Mouse (Mus musculus) hindbrain, embryonic 15.5 days (tissue): ENCODE data around the gene Psmd4. TPM values are rescaled to one million over a fixed set of nuclear protein-coding genes. Genes with fewer than 3 reads are reported as not detected.
"Not testable (repeated sequence)": the region's sequence is repeated elsewhere in the genome, so short reads cannot be mapped to it uniquely, and the experiment has no call there.

Source experiments
- ATAC-seq: fragments of 200-750 bp; cut with Nextera tagmentation; 2 replicates; pipeline ENCODE4 v1.8.0; 2017; ENCODE audit warnings: low read depth, moderate number of reproducible peaks, moderate TSS enrichment; ENCODE audit not compliant: low FRiP score
- H3K27ac ChIP-seq: fragments of 300-500 bp; sonication (generic); replicated peaks from 2 replicates; pipeline ENCODE4 v1.5.1; 2015; ENCODE audit warnings: mild to moderate bottlenecking, inconsistent platforms
- H3K27me3 ChIP-seq: fragments of 300-500 bp; sonication (generic); 2 replicates; pipeline ENCODE4 v1.6.1; 2015; ENCODE audit warnings: control low read depth, inconsistent platforms
- H3K36me3 ChIP-seq: fragments of 300-500 bp; sonication (generic); 2 replicates; pipeline ENCODE4 v1.6.1; 2015; ENCODE audit warnings: control low read depth, inconsistent platforms
- H3K4me1 ChIP-seq: fragments of 300-500 bp; sonication (generic); replicated peaks from 2 replicates; pipeline ENCODE4 v1.6.1; 2015; ENCODE audit warnings: control low read depth, inconsistent platforms
- H3K4me2 ChIP-seq: fragments of 300-500 bp; sonication (generic); 2 replicates; pipeline ENCODE4 v1.6.1; 2015; ENCODE audit warnings: moderate library complexity, mild to moderate bottlenecking, inconsistent platforms
- H3K4me3 ChIP-seq: fragments of 300-500 bp; sonication (generic); 2 replicates; pipeline ENCODE4 v1.5.1; 2015; ENCODE audit warnings: mild to moderate bottlenecking, inconsistent platforms
- H3K9ac ChIP-seq: fragments of 300-500 bp; sonication (generic); 2 replicates; pipeline ENCODE4 v1.6.1; 2015; ENCODE audit warnings: inconsistent platforms
- H3K9me3 ChIP-seq: fragments of 300-500 bp; sonication (generic); 2 replicates; pipeline ENCODE4 v1.6.1; 2016; ENCODE audit warnings: control low read depth, inconsistent platforms
- WGBS: fragments of 180-500 bp; shearing (Covaris S2); methylation state at CpG from one replicate; pipeline ENCODE4 v1.1.7; 2015; 5-methylcytosine and 5-hydroxymethylcytosine counted together
- polyA plus RNA-seq: library from polyadenylated mRNA; unstranded; fragments of >200 nt; fragmentation: Nextera tagmentation; extraction: Ambion mirVana; gene quantifications from 2 replicates; pipeline ENCODE4 v1.2.1, GENCODE M21; 2015

The Psmd4 gene
- polyA plus RNA-seq, 1 experiment from 2014 or later: 276 TPM

DNA sequence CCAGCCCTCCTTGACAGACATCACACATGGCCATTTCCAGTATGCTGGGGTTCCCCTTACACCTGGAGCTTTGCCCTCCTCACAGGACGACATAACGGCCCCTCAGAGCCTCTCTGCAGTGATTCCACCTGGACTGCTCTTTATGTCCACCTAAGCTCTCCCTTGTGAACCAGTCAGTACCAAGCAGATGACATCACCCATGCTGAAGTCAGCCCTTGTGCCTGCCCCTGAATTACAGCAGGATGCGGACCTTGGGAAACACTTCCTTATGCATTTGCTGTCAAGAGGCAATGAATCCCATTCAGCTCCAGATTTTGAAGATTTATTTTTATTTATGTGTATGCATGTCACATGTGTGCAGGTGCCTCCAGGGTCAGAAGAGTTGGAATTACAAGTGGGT lies 5.5 kb upstream of the Psmd4 start:
- no peak overlapping the region for H3K4me3 ChIP-seq
- H3K36me3 ChIP-seq: no peaks in the 10 kb centered on the region
- no peak for ATAC-seq
- no peaks in the 10 kb centered on the region for H3K9me3 ChIP-seq
- H3K27ac ChIP-seq: no peak overlapping the region
- no peak overlapping the region for H3K9ac ChIP-seq
- no peak overlapping the region for H3K4me2 ChIP-seq
- H3K27me3 ChIP-seq: 0 out of 2 replicates have a peak, but pooled peaks cover 2% of the 10 kb centered on the region
- 0 out of 2 replicates have a peak, but pooled peaks cover under 1% of the 10 kb centered on the region for H3K4me1 ChIP-seq
- WGBS: 78% methylated on average over 3 of the region's 3 CpGs

DNA sequence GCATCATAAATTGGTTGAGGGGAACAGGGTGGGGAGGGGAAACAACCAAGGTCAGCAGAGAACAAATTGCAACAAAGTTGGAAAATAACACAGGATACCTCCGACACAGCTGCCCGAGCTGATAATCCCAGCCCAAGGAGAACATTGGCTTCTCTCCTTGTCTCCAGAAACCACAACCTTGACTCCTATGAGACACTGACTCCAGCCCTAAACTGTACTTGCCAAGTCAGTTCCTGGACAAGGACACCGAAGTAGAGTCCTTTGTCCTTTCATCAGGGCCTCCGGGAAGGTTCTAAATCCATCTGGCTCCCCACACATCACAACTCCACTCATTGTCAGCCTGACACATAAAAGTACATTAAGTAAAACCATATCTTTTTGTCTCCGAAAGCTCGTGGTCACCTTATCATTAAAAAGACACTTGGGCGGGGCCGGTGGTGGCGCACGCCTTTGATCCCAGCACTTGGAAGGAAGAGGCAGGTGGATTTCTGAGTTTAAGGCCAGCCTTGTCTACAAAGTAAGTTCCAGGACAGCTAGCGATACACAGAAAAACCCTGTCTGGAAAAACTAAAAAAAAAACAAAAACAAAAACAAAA lies 4.1 kb upstream of the Psmd4 start:
- no peak overlapping the region for H3K27ac ChIP-seq
- no peak for ATAC-seq
- WGBS: 91% methylated on average over 11 of the region's 11 CpGs
- peaks cover 6% of the 10 kb centered on the region for H3K4me1 ChIP-seq
- no peak overlapping the region for H3K4me2 ChIP-seq
- 0 out of 2 replicates have a peak, but pooled peaks cover 2% of the 10 kb centered on the region for H3K27me3 ChIP-seq
- H3K36me3 ChIP-seq: no peaks in the 10 kb centered on the region
- H3K4me3 ChIP-seq: no peak overlapping the region
- H3K9ac ChIP-seq: no peak overlapping the region
- no peaks in the 10 kb centered on the region for H3K9me3 ChIP-seq

DNA sequence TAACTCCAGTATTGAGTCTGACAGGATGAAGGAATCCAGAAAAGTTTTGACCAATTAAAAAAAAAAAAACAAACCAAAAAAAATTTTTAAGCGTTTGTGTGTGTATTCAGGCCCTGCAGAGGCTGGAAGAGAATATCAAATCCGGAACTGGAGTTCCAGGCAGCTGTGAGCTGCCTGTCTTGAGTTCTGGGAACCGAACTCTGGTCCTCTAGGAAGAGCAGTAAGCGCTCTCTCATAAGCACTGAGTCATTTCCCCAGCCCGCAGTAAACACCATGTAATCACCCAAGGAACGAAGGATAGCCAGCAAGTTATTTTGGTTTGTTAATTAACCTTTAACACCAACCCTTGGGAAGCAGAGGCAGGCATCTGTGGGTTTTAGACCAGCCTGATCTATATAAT lies 837 bp upstream of the Psmd4 start:
- Histone ChIP-seq H3K4me2 (no peak overlapping the region), H3K4me3 (no peak overlapping the region), H3K27me3 (no peaks in the 10 kb centered on the region), H3K4me1 (peaks cover 19% of the 10 kb centered on the region), H3K9ac (no peak overlapping the region), H3K9me3 (no peaks in the 10 kb centered on the region), H3K36me3 (peaks cover 9% of the 10 kb centered on the region), H3K27ac (no peak overlapping the region)
- 79% methylated on average over 6 of the region's 6 CpGs for WGBS
- no peak for ATAC-seq

DNA sequence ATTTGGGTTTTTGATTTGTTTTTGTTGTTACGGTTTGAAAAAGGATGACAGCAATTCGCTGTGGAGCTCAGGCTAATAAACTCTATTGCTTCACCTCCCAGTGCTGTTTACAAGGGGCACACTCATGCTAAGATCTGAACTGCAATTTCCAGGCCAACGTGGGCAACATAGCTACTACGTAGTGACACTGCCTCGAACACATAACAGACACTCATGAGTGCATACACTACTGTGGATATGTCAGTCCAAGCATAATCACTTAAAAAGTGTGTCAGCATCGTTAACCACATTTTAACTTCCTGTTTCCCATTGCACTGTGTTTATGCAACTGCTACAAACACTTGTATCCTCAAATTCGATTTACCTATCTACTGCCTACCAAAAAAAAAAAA lies 420 bp upstream of the Psmd4 start:
- H3K4me3 ChIP-seq: peak overlapping the region; percentile 92
- WGBS: 32% methylated on average over 7 of the region's 7 CpGs

DNA sequence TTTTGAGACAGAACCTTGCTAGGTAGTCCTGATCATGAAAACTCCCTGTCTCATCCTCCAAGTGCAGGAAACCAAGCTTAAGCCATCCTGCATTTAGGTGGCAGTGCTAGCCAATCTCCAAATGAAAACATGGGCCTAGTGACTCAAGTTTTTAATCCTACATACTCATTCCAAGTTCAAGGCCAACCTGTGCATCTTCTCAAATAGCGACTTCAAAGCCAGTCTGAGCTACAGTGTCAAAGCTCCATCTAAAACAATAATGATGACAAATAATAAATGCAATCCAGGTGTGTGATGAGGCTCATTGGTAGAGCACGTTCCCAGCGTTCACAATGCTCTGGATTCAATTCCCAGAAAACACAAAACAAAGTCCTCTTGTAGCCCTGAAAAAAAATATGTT lies 789 bp downstream of the Psmd4 start:
- peaks cover 19% of the 10 kb centered on the region for H3K4me1 ChIP-seq
- H3K9me3 ChIP-seq: no peaks in the 10 kb centered on the region
- H3K4me2 ChIP-seq: peak overlapping the region; percentile 60
- peaks cover 10% of the 10 kb centered on the region for H3K36me3 ChIP-seq
- H3K9ac ChIP-seq: peak overlapping the region; percentile 91
- no peaks in the 10 kb centered on the region for H3K27me3 ChIP-seq
- H3K27ac ChIP-seq: no peak overlapping the region; the same call in 1 of the 2 replicates
- 12% methylated on average over 3 of the region's 3 CpGs for WGBS
- peak overlapping the region; percentile 92 for H3K4me3 ChIP-seq
- ATAC-seq: no peak

More for the DNA sequence above, 420 bp upstream of the Psmd4 start:
- Histone ChIP-seq H3K9me3 (no peaks in the 10 kb centered on the region), H3K4me2 (peak overlapping the region; percentile 60), H3K27me3 (no peaks in the 10 kb centered on the region), H3K36me3 (peaks cover 9% of the 10 kb centered on the region), H3K9ac (peak overlapping the region; percentile 15), H3K27ac (peak overlapping the region; percentile 66), H3K4me1 (peaks cover 19% of the 10 kb centered on the region)
- ATAC-seq: peak; percentile 63

DNA sequence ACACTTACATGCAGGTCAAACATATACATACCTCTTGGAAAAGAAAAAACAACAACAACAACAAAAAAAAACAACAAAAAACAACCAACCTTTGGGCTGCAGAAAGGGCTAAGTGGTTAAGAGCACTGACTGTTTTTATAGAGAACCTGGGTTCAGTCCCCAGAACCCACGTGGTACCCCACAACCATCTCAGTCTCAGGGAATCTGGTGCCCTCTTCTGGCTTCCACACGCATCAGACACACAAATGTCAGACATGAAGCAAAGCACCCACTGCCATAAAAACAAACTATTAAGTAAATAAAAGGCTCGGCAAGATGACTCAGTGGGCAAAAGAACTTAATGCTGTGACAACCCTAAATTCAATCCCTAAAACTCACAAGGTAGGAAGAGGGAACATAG lies 12.5 kb downstream of the Psmd4 start:
- H3K9ac ChIP-seq: no peak overlapping the region
- H3K4me2 ChIP-seq: no peak overlapping the region
- H3K4me3 ChIP-seq: no peak overlapping the region
- peaks cover 50% of the 10 kb centered on the region for H3K36me3 ChIP-seq
- no peak for ATAC-seq
- H3K9me3 ChIP-seq: no peaks in the 10 kb centered on the region
- no peak overlapping the region for H3K27ac ChIP-seq
- H3K4me1 ChIP-seq: 0 out of 2 replicates have a peak, but pooled peaks cover under 1% of the 10 kb centered on the region
- WGBS: 76% methylated on average over 3 of the region's 3 CpGs
- H3K27me3 ChIP-seq: no peaks in the 10 kb centered on the region

DNA sequence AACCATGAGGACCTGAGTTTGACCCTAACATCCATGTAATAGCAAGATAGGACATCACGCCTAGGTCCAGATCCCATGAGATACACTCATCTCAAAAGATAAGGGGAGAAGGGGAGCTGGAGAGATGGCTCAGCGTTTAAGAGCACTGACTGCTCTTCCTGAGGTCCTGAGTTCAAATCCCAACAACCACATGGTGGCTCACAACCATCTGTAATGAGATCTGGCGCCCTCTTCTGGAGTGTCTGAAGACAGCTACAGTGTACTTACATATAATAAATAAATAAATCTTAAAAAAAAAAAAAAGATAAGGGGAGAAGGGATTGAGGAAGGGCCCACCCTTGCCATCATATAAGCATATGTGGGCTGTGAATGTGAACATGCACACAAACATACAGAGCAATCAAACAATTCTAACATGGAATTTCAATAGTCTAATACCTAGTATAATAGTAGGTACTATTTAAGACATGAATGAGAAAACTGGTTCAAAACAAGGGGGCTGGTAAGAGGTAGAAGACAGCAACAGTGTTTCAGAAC lies 13.1 kb downstream of the Psmd4 start:
- not testable (repeated sequence) for H3K4me3 ChIP-seq, H3K4me1 ChIP-seq, H3K9ac ChIP-seq, H3K27me3 ChIP-seq, H3K4me2 ChIP-seq, H3K27ac ChIP-seq, H3K9me3 ChIP-seq, ATAC-seq
- WGBS: 82% methylated on average over 3 of the region's 3 CpGs
- peaks cover 44% of the 10 kb centered on the region for H3K36me3 ChIP-seq

DNA sequence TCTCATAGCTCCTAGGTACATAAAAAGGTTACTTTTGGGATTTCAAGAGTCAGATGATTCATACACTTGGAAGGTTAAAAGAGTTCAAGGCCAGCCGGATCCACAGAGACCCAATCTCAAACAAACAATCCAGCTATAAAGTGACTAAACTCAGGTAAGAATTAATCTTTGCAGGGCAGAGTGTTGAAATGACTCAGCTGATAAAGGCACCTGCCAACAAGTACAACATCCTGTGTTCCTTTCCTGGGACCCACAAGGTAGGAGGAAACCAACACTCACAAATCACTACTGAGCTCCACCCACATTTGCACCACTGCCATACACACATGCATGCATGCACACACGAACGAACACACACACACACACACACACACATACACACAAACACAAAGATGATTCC lies 13.8 kb downstream of the Psmd4 start:
- peaks cover 8% of the 10 kb centered on the region; the same call in 1 of the 2 replicates for H3K4me1 ChIP-seq
- H3K36me3 ChIP-seq: peaks cover 37% of the 10 kb centered on the region
- no peaks in the 10 kb centered on the region for H3K9me3 ChIP-seq
- no peak for ATAC-seq
- no peak overlapping the region for H3K4me3 ChIP-seq
- no peak overlapping the region for H3K4me2 ChIP-seq
- H3K27me3 ChIP-seq: no peaks in the 10 kb centered on the region
- H3K27ac ChIP-seq: no peak overlapping the region
- H3K9ac ChIP-seq: no peak overlapping the region
- 89% methylated on average over 3 of the region's 3 CpGs for WGBS

DNA sequence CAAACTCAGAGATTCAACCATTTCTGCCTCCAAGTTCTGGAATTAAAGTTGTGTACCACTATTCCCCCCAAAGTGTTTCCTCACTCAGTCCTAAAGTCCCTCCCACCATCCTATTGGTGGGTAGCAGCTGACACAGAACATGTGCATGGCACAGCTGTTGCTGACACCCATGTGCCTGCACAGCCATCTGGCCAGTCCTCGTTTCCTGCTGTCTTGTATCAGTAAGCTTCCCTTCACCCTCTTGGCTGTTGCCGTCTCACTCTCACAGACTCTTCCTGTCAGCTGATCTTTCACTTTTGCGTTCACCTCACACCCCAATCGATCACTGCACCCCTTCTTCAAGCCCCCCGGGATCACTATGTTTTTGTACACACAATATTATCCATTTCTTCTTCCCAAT lies 14.7 kb downstream of the Psmd4 start:
- Histone ChIP-seq H3K4me2 (no peak overlapping the region), H3K9me3 (no peaks in the 10 kb centered on the region), H3K36me3 (peaks cover 28% of the 10 kb centered on the region), H3K9ac (no peak overlapping the region), H3K27me3 (no peaks in the 10 kb centered on the region), H3K27ac (no peak overlapping the region), H3K4me3 (no peak overlapping the region), H3K4me1 (peaks cover 8% of the 10 kb centered on the region; the same call in 1 of the 2 replicates)
- WGBS: 54% methylated on average over 5 of the region's 5 CpGs
- no peak for ATAC-seq

DNA sequence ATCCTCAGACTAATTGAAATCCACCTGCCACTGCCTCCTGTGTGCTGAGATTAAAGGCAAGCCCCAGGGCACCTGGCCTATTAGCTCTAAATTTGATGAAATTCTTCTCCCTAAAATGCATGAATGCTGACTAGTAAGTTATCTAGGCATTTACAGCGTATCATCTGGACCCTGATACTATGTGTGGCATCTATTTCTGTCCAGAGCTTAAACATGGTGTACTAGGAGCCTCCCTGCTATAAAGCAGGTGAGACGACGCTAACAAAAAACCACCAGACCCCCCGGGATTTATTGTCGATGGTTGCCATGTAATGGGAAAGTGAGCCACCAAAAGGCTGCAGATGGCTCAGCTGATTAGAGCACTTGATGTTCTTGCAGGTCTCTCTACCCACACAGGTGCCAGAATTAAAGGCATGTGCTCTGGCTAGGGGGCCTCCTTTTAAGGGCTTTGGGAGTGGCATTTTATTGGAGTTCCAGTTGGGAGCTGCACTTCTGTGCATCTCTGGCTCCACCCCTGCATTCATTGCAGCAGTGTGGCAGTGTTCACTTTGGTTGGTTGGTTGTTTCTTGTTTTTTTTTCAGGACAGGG lies 15.3 kb downstream of the Psmd4 start:
- Histone ChIP-seq H3K9me3 (no peaks in the 10 kb centered on the region), H3K27me3 (no peaks in the 10 kb centered on the region), H3K4me3 (no peak overlapping the region), H3K4me1 (peaks cover 8% of the 10 kb centered on the region; the same call in 1 of the 2 replicates), H3K27ac (no peak overlapping the region), H3K4me2 (no peak overlapping the region), H3K9ac (no peak overlapping the region), H3K36me3 (peaks cover 24% of the 10 kb centered on the region)
- ATAC-seq: no peak
- WGBS: 55% methylated on average over 5 of the region's 5 CpGs

DNA sequence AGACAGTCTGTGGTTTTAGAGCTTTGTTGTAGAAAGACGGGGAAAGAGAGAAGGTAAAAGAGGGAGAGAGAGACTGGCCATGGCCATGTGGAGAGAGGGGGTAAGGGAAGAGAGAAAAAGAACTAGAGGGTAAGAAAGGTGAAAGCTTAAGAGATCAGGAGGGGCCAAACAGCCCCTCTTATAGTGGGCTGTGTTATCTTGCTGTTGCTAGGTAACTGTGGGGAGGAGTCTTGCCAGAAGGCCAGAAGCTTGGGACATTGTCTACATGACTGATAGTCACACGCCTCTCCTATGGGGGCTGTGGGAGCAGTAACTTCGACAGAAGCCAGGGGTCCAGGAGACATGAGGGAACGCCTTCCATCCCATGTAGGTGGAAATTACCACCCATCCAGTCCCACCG lies 17.2 kb downstream of the Psmd4 start:
- Histone ChIP-seq H3K36me3 (peaks cover 6% of the 10 kb centered on the region; the same call in 1 of the 2 replicates), H3K9ac (no peak overlapping the region), H3K4me1 (peaks cover 8% of the 10 kb centered on the region; the same call in 1 of the 2 replicates), H3K9me3 (no peaks in the 10 kb centered on the region), H3K27me3 (no peaks in the 10 kb centered on the region), H3K4me2 (no peak overlapping the region), H3K4me3 (no peak overlapping the region), H3K27ac (no peak overlapping the region)
- 40% methylated on average over 5 of the region's 5 CpGs for WGBS
- ATAC-seq: no peak

DNA sequence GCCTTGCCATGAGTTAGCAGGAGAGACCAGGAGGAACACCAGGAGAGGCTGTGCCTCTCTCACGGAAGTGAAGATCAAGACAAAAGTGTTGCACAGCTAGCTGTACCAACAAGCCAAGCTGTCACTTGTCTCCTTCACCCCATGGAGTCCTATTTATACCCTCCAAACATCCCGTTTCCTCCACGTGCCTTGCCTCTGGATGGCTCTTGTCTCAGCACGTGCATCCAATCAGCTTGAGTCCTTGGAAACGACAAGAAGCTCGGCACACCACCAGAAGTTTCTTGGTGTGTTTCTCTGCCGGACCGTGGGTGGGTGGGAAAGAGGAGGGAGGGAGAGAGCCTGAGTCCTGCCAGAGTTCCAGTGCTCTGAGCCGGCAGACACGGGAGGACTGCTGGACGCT lies 17.9 kb downstream of the Psmd4 start:
- ATAC-seq: 0 out of 2 replicates have a peak, but pooled peaks have one; percentile 5
- WGBS: 20% methylated on average over 11 of the region's 11 CpGs
- no peak overlapping the region for H3K4me3 ChIP-seq
- H3K27me3 ChIP-seq: no peaks in the 10 kb centered on the region
- H3K9me3 ChIP-seq: no peaks in the 10 kb centered on the region
- peaks cover 8% of the 10 kb centered on the region; the same call in 1 of the 2 replicates for H3K4me1 ChIP-seq
- H3K36me3 ChIP-seq: no peaks in the 10 kb centered on the region
- H3K9ac ChIP-seq: no peak overlapping the region
- peak overlapping the region; percentile 23; the same call in 1 of the 2 replicates for H3K4me2 ChIP-seq
- no peak overlapping the region for H3K27ac ChIP-seq
